Mouse (Mus musculus) midbrain, embryonic 10.5 days (tissue): ENCODE results near the gene Plekho2. TPM values are rescaled to one million over a fixed set of nuclear protein-coding genes. Genes with fewer than 3 reads are reported as not detected.

Experiments
- DNase-seq: peaks from one replicate; pipeline ENCODE4 v3.0.0-alpha.2; 2017; ENCODE audit warnings: low spot score
- H3K27ac ChIP-seq: fragments of 300-500 bp; sonication (generic); replicated peaks from 2 replicates; pipeline ENCODE4 v1.5.1; 2016; ENCODE audit warnings: mild to moderate bottlenecking
- H3K27me3 ChIP-seq: fragments of 300-500 bp; sonication (generic); 2 replicates; pipeline ENCODE4 v1.6.1; 2016; ENCODE audit warnings: low read depth, mild to moderate bottlenecking; ENCODE audit not compliant: poor library complexity, severe bottlenecking
- H3K36me3 ChIP-seq: fragments of 300-500 bp; sonication (generic); 2 replicates; pipeline ENCODE4 v1.6.1; 2016; ENCODE audit warnings: mild to moderate bottlenecking, moderate library complexity
- H3K4me1 ChIP-seq: fragments of 300-500 bp; sonication (generic); 2 replicates; pipeline ENCODE4 v1.6.1; 2016
- H3K4me3 ChIP-seq: fragments of 300-500 bp; sonication (generic); 2 replicates; pipeline ENCODE4 v1.5.1; 2016; ENCODE audit warnings: mild to moderate bottlenecking, moderate library complexity
- H3K9me3 ChIP-seq: fragments of 300-500 bp; sonication (generic); replicated peaks from 2 replicates; pipeline ENCODE4 v1.6.1; 2016; ENCODE audit warnings: mild to moderate bottlenecking
- WGBS: fragments of 180-500 bp; shearing (Covaris S2); methylation state at CpG from one replicate; pipeline ENCODE4 v1.1.7; 2016; 5-methylcytosine and 5-hydroxymethylcytosine counted together
- polyA plus RNA-seq: library from polyadenylated mRNA; unstranded; fragments of >200 nt; fragmentation: Nextera tagmentation; extraction: Ambion mirVana; gene quantifications from 2 replicates; pipeline ENCODE4 v1.2.1, GENCODE M21; 2016

Gene Plekho2
- polyA plus RNA-seq, 1 experiment from 2014 or later, result 13.4 TPM

GRCm38 (mm10) chr9:65547111-65547510, 32.7 kb downstream of the Plekho2 start:
- DNase-seq, result no peak
- Histone ChIP-seq H3K27ac (0 out of 2 replicates have a peak overlapping the region, but pooled peaks have one; percentile 6), H3K4me1 (peaks cover 53% of the 10 kb centered on the region), H3K27me3 (no peaks in the 10 kb centered on the region), H3K36me3 (peaks cover 2% of the 10 kb centered on the region; the same call in 1 of the 2 replicates), H3K4me3 (no peak overlapping the region), H3K9me3 (no peaks in the 10 kb centered on the region)
- 86% methylated on average over 5 of the region's 5 CpGs for WGBS

DNA sequence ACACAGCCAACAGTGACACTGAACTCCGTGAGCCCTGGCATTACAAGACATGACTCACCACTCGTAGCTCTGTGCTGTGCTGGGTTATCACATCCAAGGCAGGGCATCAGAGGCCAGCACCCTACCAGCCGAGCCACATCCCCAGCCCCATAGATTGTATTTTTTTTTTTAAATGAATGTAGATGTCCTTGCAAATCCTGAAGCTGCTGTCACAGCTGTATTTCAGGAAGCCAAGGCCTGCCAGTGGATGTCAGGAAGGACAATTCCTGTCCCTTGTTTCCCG, 33.5 kb downstream of the Plekho2 start:
- WGBS, result 73% methylated on average over 4 of the region's 4 CpGs
- H3K36me3 ChIP-seq, result no peaks in the 10 kb centered on the region
- H3K9me3 ChIP-seq, result no peaks in the 10 kb centered on the region
- 0 out of 2 replicates have a peak overlapping the region, but pooled peaks have one; percentile 28 for H3K27ac ChIP-seq
- H3K4me1 ChIP-seq, result peaks cover 52% of the 10 kb centered on the region
- H3K27me3 ChIP-seq, result no peaks in the 10 kb centered on the region
- no peak for DNase-seq
- H3K4me3 ChIP-seq, result no peak overlapping the region

GRCm38 (mm10) chr9:65545635-65546412, 34.0 kb downstream of the Plekho2 start:
- no peaks in the 10 kb centered on the region for H3K9me3 ChIP-seq
- no peaks in the 10 kb centered on the region for H3K27me3 ChIP-seq
- H3K27ac ChIP-seq, result peak overlapping the region; percentile 28; the same call in 1 of the 2 replicates
- WGBS, result 79% methylated on average over 10 of the region's 10 CpGs
- H3K4me3 ChIP-seq, result no peak overlapping the region
- peaks cover 47% of the 10 kb centered on the region for H3K4me1 ChIP-seq
- no peaks in the 10 kb centered on the region for H3K36me3 ChIP-seq
- DNase-seq, result no peak

GRCm38 (mm10) chr9:65542111-65542524, 37.7 kb downstream of the Plekho2 start:
- Histone ChIP-seq H3K4me1 (peaks cover 16% of the 10 kb centered on the region; the same call in 1 of the 2 replicates), H3K27me3 (no peaks in the 10 kb centered on the region), H3K9me3 (no peaks in the 10 kb centered on the region), H3K36me3 (no peaks in the 10 kb centered on the region), H3K27ac (no peak overlapping the region), H3K4me3 (no peak overlapping the region)
- WGBS, result 82% methylated on average over 7 of the region's 7 CpGs
- no peak for DNase-seq

DNA sequence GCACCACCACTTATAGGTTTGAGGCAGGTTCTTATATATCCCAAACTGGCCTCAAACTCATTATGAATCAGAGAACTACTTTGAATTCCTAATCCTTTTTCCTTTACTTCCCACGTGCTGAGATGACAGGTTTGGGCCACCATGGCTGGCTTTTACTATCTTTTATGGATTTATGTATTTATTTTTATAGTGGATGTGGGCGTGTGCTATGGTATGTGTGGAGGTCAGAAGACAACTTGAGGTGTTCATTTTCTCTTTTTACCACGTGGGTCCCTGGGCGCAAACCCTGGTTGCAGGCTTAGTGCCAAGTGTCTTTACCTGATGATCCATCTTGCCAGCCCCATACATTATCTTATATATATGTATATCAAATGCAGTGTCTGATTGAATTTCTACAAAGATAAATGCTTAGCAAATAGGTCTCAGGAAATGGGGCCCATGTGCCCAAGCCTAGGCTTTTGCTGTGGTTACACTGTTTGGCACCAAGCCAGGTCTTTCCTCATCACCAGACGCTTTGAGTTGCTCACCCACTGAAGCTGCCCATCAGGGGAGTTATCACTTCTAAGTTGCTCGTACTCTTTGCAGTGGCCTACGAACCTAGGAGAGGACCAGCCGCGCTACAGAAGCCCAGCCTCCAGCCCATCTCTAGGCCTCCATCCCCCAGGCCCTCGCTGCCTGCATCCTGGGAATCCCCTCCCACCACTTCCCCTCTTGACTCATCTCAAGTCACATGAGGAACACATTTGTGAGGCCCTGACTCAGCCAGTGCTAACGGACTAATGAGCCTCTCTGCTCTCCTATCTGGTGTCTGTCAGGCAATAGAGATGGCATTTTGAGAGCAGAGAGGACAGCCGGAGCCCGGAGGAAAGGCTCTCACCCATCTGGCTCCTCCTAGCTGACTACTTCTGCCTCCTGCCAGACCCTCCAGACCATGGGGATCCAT, 38.4 kb downstream of the Plekho2 start:
- no peaks in the 10 kb centered on the region for H3K27me3 ChIP-seq
- H3K27ac ChIP-seq, result no peak overlapping the region
- WGBS, result 79% methylated on average over 13 of the region's 13 CpGs
- H3K4me3 ChIP-seq, result no peak overlapping the region
- H3K36me3 ChIP-seq, result no peaks in the 10 kb centered on the region
- H3K4me1 ChIP-seq, result peaks cover 10% of the 10 kb centered on the region; the same call in 1 of the 2 replicates
- no peaks in the 10 kb centered on the region for H3K9me3 ChIP-seq
- DNase-seq, result no peak

- no peak for DNase-seq
- Histone ChIP-seq H3K27me3 (no peaks in the 10 kb centered on the region), H3K4me3 (no peak overlapping the region), H3K9me3 (no peaks in the 10 kb centered on the region), H3K27ac (no peak overlapping the region), H3K4me1 (peaks cover 2% of the 10 kb centered on the region; the same call in 1 of the 2 replicates), H3K36me3 (no peaks in the 10 kb centered on the region)
- 94% methylated on average over 9 of the region's 9 CpGs for WGBS
Measured at GRCm38 (mm10) chr9:65539697-65540096, 40.1 kb downstream of the Plekho2 start.

DNA sequence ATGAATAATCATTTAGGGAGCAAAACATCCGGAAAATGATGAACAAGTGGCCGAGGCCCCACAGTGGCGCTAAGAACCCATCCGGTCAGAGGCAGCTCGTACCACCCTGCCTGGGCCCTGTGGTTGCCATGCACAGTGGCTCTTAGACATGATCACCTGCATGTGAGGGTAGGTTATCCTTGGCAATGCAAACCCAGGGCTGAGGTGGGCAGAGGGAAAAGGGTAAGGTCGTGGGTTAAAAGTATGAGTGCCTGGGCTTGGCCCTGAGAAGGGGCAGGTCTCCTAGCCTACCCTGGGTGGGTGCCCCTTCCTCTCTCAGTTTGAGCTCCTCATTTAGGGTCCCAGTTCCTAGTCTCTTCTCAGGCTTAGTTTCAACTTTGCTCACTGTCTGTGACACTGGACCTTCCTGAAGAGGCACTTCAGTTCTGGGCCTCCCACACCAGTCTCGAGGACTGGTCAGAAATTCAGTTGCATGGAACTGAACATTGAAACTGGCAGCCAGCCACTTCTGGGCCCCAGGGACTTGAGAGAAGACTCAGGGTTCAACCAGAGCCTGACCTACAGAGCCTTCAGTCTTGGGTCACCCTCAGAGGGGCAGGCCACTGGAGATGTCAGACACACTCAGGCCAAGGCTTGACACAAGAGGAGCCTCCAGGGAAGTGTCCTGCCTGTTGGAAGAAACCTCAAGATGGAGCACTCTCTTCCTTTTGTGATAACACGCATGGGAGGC, 41.8 kb downstream of the Plekho2 start:
- Histone ChIP-seq H3K4me1 (peaks cover 2% of the 10 kb centered on the region; the same call in 1 of the 2 replicates), H3K27me3 (no peaks in the 10 kb centered on the region), H3K9me3 (0 out of 2 replicates have a peak, but pooled peaks cover 6% of the 10 kb centered on the region), H3K4me3 (no peak overlapping the region), H3K36me3 (no peaks in the 10 kb centered on the region), H3K27ac (no peak overlapping the region)
- 91% methylated on average over 8 of the region's 8 CpGs for WGBS
- no peak for DNase-seq

DNA sequence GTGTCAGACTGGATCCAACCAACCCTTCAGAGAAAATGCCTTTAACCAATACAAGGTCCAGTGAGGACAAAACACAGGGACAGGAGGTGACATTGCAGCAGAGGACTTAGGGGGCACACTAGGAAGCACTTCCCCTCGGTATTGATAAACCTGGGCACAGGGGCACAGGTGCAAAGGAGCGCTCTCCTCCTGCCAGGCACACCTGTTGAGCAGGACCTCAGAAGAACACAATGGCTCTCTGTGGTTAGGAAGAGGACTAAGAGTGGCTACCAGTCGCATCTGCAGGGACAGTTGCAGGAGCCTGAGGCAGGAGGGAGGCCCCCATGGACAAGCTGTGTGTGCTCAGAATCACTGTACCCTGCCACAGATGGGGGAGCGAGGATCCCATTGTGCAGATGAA, 43.3 kb downstream of the Plekho2 start:
- no peaks in the 10 kb centered on the region for H3K27me3 ChIP-seq
- H3K4me3 ChIP-seq, result no peak overlapping the region
- H3K4me1 ChIP-seq, result no peaks in the 10 kb centered on the region
- no peak overlapping the region for H3K27ac ChIP-seq
- H3K9me3 ChIP-seq, result 0 out of 2 replicates have a peak, but pooled peaks cover 6% of the 10 kb centered on the region
- WGBS, result 71% methylated on average over 4 of the region's 4 CpGs
- DNase-seq, result no peak
- H3K36me3 ChIP-seq, result no peaks in the 10 kb centered on the region

DNA sequence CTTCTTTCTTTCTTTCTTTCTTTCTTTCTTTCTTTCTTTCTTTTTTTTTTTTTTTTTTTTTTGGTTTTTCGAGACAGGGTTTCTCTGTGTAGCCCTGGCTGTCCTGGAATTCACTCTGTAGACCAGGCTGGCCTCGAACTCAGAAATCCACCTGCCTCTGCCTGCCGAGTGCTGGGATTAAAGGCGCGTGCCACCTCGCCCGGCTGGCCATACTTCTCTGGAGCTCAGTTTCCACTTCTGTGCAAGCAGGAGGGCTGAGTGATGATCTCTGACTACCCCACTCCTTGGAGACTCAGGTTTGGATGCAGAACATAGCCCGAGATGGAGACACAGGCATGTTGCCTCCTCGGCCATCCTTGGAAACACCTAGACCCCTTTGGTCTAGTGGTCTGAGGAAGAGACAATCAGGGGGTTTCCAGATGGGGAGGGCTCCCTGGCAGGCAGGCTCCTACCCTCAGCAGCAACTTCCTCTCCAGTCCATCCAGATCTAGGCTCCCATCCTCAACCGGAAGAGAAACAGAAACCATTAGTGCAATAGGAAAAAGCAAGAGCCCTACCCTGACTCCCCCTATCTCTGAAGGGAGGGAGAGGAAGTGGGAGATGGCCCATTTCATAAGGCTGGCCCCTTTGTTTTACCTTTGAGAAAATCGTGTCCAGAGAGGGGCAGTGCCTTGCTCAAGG, 43.9 kb downstream of the Plekho2 start:
- WGBS, result 89% methylated on average over 11 of the region's 11 CpGs
- Histone ChIP-seq H3K27me3 (no peaks in the 10 kb centered on the region), H3K4me1 (no peaks in the 10 kb centered on the region), H3K9me3 (0 out of 2 replicates have a peak, but pooled peaks cover 6% of the 10 kb centered on the region), H3K36me3 (no peaks in the 10 kb centered on the region), H3K27ac (no peak overlapping the region), H3K4me3 (no peak overlapping the region)
- no peak for DNase-seq

GRCm38 (mm10) chr9:65535191-65535722, 44.6 kb downstream of the Plekho2 start:
- DNase-seq, result no peak
- Histone ChIP-seq H3K27ac (no peak overlapping the region), H3K4me1 (no peaks in the 10 kb centered on the region), H3K9me3 (0 out of 2 replicates have a peak, but pooled peaks cover 6% of the 10 kb centered on the region), H3K36me3 (no peaks in the 10 kb centered on the region), H3K27me3 (no peaks in the 10 kb centered on the region), H3K4me3 (no peak overlapping the region)
- 84% methylated on average over 3 of the region's 3 CpGs for WGBS

DNA sequence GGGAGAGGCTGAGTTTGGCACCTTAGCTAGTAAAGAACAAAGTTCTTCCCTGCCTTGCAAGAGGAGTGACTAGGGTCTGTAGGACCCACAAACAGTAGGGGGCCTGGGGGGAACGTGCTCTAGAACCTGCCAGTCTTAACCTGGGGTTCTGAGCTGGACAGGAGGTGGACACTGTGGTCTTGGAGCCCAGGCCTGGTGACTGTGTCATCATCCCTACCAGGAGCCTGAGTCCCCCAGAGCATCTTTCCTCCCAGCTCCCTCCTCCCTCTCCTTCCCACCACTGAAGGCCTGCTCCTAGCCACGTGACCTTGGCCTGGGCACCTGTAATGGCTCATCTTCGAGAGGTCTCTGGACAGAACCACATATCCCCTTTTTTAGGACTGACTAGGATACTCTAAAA, 45.7 kb downstream of the Plekho2 start:
- H3K9me3 ChIP-seq, result 0 out of 2 replicates have a peak, but pooled peaks cover 6% of the 10 kb centered on the region
- H3K27me3 ChIP-seq, result no peaks in the 10 kb centered on the region
- no peak overlapping the region for H3K27ac ChIP-seq
- H3K4me3 ChIP-seq, result no peak overlapping the region
- H3K36me3 ChIP-seq, result no peaks in the 10 kb centered on the region
- DNase-seq, result no peak
- whole genome bisulfite sequencing, result 85% methylated on average over 3 of the region's 3 CpGs
- H3K4me1 ChIP-seq, result no peaks in the 10 kb centered on the region
